Mouse (Mus musculus) spleen, postnatal 10 days (tissue): Measurements from ENCODE around the gene Ptp4a2.
"Not testable (repeated sequence)": the region's sequence is repeated elsewhere in the genome, so short reads cannot be mapped to it uniquely, and the experiment has no call there.

ENCODE experiments used
- DNase-seq, 2 experiments: peaks; one replicate each; pipeline ENCODE4 v3.0.0; 2021 to 2022; ENCODE audit warnings: low spot score in 2 of 2

Ptp4a2 gene

DNA sequence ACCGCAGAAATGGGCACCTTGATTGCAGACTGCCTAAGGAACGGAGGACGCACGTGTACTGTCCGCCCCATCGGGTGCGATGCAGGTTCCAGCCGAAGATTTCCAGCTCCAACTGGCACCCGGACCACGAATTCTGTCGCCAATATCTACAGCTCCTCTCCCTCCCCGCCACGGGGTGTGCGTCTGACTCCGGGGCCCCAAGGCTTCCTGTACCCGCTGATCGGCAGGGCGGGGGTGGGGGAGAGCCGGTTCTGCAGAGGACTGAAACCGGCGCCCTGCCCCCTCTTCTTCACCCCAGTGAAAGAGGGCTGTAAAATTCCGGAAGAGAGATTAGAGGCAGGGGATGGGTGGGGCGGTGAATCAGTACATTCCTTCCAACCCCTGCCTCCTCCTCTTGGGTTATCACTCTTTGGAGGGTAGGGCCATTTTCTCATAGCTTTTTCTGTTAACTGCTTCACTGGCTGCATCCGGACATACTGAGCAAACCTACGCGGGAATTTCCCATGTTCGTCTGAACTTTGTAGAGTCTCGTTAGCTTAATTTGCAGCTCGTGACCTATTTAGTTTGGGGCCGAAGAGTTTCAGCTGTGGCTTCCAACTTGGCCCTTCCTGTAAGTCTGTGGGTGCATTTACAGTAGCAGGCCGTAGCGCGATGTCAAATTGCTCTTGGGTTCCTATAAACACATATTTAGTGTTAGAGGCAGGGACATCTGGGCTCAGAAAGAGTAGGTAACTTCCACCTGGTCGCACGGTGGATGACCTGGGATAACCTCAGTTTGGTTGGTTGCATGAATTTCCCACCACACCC, at the start of gene Ptp4a2:
TSS of gene Ptp4a2 (plus strand) at position 422 of the 807 bp plus-strand sequence.
- DNase-seq, result peak; percentile 53 to 87

DNA sequence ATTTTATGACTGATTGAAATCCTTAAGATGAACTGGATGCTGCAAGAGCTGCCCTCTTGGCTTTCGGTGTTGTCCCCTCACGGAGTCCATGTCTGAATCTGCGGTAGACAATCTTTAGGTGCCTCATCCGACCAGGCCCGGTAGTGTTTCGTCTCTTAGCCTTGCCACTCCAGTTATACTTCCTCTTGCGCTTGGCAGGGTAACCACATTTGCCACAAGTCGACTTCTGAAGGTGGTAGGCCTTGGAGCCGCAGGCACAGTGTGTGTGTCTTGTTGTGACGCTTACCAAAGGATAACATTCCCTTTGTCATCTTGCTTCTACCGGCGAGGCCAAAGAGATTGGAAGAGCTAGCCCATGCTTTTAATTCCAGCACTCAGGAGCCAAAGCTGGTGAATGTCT, 49.4 kb upstream of the Ptp4a2 start:
- peak in 1 of 2 experiments; percentile 52 for DNase-seq

GRCm38 (mm10) chr4:129762496-129762895, 48.5 kb upstream of the Ptp4a2 start:
- not testable (repeated sequence) for DNase-seq

GRCm38 (mm10) chr4:129765351-129765750, 45.7 kb upstream of the Ptp4a2 start:
- DNase-seq, result no peak

DNA sequence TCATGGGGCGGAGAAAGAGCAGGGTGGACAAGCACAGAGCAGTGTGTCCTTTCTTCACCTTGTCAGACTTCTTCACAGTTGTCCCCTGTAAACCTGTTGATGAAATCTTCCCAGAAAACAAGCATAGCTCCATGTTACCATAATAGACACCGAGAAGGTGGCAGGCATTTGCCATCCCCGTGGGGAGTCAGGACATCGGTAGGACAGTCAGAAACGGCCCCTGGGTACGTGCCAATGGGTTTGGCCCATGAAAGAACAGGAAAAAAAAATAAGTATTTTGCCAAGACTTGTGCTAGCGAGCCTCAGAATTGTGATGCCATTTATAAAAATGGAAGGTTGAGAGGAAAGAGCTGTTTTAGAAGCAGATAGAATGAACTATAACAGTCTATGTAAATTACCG, 43.2 kb upstream of the Ptp4a2 start:
- DNase-seq, result no peak

- not testable (repeated sequence) for DNase-seq
Observed at GRCm38 (mm10) chr4:129768742-129769141, 42.3 kb upstream of the Ptp4a2 start.

DNA sequence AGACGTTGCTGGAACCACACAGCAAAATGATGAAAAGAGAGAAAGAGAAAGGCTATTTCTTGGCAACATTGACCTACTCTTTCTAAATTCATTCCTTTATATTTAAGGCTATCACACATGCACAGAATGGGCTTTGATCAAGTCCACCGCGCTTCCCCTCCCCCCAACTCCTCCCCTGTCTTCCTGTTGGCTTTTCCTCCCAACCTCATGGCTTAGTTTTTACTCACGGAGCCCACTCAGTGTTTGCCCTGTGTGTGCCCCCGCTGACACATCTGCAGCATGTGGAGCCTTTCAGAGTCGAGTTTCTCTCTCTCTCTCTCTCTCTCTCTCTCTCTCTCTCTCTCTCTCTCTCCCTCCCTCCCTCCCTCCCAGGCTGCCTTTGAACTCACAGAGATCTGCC, 40.4 kb upstream of the Ptp4a2 start:
- DNase-seq, result no peak

- DNase-seq, result no peak
Observed at GRCm38 (mm10) chr4:129771314-129771671, 39.7 kb upstream of the Ptp4a2 start.

- no peak for DNase-seq
Observed at GRCm38 (mm10) chr4:129771672-129772521, 39.1 kb upstream of the Ptp4a2 start.

DNA sequence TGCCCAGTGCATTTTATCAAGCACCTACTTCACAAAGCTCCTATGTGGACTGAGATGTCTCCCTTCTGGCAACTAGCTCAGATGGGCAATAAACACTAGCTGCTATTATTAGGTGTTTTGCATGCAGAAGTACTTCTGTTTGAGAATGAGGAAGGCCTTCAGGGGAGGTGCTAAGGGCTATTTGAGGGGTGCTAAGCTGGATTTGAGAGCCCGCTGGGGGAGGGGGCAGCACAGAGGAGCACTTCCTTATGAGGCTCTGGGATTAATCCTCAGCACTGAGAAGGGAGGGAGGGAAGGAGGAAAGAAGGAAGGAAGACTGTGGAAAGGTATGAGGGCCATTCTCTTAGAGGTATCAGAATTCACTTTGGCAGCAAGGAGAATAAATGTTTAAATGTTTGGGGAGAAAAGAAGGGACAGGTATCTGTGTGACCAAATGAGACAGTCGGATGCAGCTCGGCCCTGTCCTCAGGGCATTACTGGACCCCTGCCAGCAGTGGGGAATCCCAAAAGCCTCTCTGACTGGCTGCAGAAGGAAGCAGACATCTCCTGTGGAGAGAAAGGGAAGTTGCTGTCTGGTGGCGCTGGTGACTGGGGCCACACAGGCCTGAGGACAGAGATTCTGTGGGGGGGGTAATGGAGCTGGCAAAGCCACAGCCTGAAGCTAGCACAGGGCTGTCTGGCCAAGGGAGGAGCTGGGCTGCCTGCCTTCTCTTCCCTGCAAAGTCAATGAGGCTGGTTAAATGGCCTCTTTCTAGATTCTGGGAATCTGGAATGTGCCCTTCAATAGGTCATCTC, 28.9 kb upstream of the Ptp4a2 start:
- peak in 1 of 2 experiments; percentile 47 for DNase-seq

- no peak for DNase-seq
Observed at GRCm38 (mm10) chr4:129782857-129783331, 28.1 kb upstream of the Ptp4a2 start.

- DNase-seq, result no peak
Observed at GRCm38 (mm10) chr4:129783506-129783905, 27.5 kb upstream of the Ptp4a2 start.

GRCm38 (mm10) chr4:129785178-129785577, 25.8 kb upstream of the Ptp4a2 start:
- peak in 1 of 2 experiments; percentile 59 for DNase-seq

GRCm38 (mm10) chr4:129788693-129789092, 22.3 kb upstream of the Ptp4a2 start:
- peak in 1 of 2 experiments; percentile 57 for DNase-seq

- DNase-seq, result no peak
Observed at GRCm38 (mm10) chr4:129789635-129790034, 21.4 kb upstream of the Ptp4a2 start.

GRCm38 (mm10) chr4:129790475-129790874, 20.5 kb upstream of the Ptp4a2 start:
- DNase-seq, result no peak

- no peak for DNase-seq
Observed at GRCm38 (mm10) chr4:129791399-129791798, 19.6 kb upstream of the Ptp4a2 start.

DNA sequence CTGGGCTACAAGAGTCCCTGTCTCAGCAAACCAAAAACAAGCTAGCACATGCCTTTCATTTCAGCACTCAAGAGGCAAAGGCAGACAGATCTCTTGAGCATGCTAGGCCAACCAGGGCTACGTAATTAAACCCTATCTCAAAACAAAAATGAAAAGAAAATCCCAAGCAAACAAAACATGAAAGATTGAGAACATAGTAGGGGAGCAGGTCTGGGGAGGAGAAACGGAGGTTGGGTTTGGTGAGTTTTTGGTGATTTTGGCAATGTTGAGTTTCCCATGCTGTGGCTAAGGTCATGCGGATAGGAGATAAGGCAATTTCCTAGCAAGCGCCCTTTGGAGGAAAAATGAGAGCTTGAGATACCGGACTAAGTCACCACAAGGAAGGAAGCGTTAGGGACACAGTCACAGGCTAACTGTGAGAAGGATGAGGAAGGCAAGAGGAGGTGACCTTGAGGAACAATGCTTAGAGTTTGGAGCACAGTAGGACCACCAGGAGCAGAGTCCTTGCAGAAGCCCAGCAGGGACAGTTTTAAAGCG, 18.3 kb upstream of the Ptp4a2 start:
- DNase-seq, result no peak

GRCm38 (mm10) chr4:129793713-129794329, 17.2 kb upstream of the Ptp4a2 start:
- DNase-seq, result peak in 1 of 2 experiments; percentile 36

DNA sequence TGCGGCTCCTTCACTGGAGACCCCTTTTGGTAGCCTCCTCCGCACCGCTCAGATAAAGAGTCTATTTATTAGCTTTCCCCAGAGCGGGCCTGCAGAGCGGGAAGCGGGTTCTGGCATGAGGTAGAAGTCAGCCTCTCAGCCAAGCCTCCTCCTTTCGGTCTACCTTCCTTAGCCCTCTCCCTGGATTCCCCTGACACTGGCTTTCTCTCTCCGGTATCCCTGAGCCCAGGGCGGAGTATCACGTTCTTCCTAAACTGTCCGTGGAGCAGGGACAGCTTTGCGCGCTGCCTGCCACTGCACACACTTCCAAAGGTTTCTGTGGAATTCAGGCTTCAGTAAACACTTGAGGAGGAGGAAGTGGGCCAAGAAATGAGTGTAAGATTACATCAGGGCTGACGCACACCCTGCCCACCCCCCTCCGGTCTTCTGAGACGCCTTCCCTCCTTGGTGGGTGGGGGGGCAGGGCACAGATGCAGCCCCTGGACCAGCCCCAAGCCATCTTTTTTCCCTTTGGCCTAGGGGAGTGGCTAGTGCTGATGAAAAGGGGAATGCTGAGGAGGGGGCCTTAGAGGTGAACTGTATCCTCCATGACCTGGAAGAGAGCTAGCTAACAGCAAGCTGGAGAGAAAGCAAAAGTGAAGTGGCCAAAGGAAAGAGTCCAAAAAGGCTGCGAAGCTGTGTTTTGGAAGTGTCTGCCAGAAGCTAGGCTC, 15.7 kb upstream of the Ptp4a2 start:
- DNase-seq, result no peak
